Mouse (Mus musculus) liver, postnatal 0 days (tissue): ENCODE results near the gene Nhsl1. TPM values are rescaled to one million over a fixed set of nuclear protein-coding genes. Genes with fewer than 3 reads are reported as not detected.
A peak's percentile ranks its signal among the peaks of the same experiment; 100 is the strongest.

Experiments
- ATAC-seq: fragments of 200-750 bp; cut with Nextera tagmentation; 2 replicates; pipeline ENCODE4 v1.8.0; 2017; ENCODE audit warnings: mild to moderate bottlenecking, moderate library complexity
- DNase-seq: peaks from one replicate; pipeline ENCODE4 v3.0.0-alpha.2; 2016
- H3K27ac ChIP-seq: fragments of 300-500 bp; sonication (generic); 2 replicates; pipeline ENCODE4 v1.5.1; 2014; ENCODE audit warnings: antibody characterized with exemption, moderate library complexity, mild to moderate bottlenecking, low read depth
- H3K27me3 ChIP-seq: fragments of 300-500 bp; sonication (generic); 2 replicates; pipeline ENCODE4 v1.6.1; 2014; ENCODE audit warnings: low read length, control low read depth, mixed read lengths; ENCODE audit not compliant: insufficient read depth
- H3K36me3 ChIP-seq: fragments of 300-500 bp; sonication (generic); replicated peaks from 2 replicates; pipeline ENCODE4 v1.6.1; 2014; ENCODE audit warnings: mild to moderate bottlenecking, control low read depth, low read length, moderate library complexity, mixed read lengths; ENCODE audit not compliant: insufficient read depth
- H3K4me1 ChIP-seq: fragments of 300-500 bp; sonication (generic); 2 replicates; pipeline ENCODE4 v1.6.1; 2014; ENCODE audit warnings: antibody characterized with exemption, mild to moderate bottlenecking, control low read depth; ENCODE audit not compliant: insufficient read depth
- H3K4me2 ChIP-seq: fragments of 300-500 bp; sonication (generic); 2 replicates; pipeline ENCODE4 v1.6.1; 2014; ENCODE audit warnings: low read depth, mild to moderate bottlenecking, low read length, moderate library complexity, mixed read lengths
- H3K4me3 ChIP-seq: fragments of 300-500 bp; sonication (generic); 2 replicates; pipeline ENCODE4 v1.5.1; 2014; ENCODE audit warnings: low read depth, low read length
- H3K9ac ChIP-seq: fragments of 300-500 bp; sonication (generic); replicated peaks from 2 replicates; pipeline ENCODE4 v1.6.1; 2014; ENCODE audit warnings: mild to moderate bottlenecking, moderate library complexity
- H3K9me3 ChIP-seq: fragments of 300-500 bp; sonication (generic); 2 replicates; pipeline ENCODE4 v1.6.1; 2016; ENCODE audit warnings: mild to moderate bottlenecking, control low read depth, low read length, mixed read lengths
- CTCF ChIP-seq: sonication (generic); IDR thresholded peaks from 2 replicates; pipeline ENCODE4 v1.5.1; 2016; ENCODE audit warnings: antibody characterized with exemption, low read depth
- EP300 ChIP-seq: IDR thresholded peaks from 2 replicates; pipeline ENCODE4 v1.6.1; 2016; ENCODE audit warnings: antibody characterized with exemption, low read depth, mild to moderate bottlenecking
- WGBS: fragments of 180-500 bp; shearing (Covaris S2); extraction: QIAGEN DNeasy Blood & Tissue Kit; methylation state at CpG from one replicate; pipeline ENCODE4 v1.1.7; 2014; ENCODE audit not compliant: insufficient replicate concordance; 5-methylcytosine and 5-hydroxymethylcytosine counted together
- polyA plus RNA-seq: library from polyadenylated mRNA; unstranded; fragments of >200 nt; fragmentation: Nextera tagmentation; extraction: Ambion mirVana; gene quantifications from 2 replicates; pipeline ENCODE4 v1.2.1, GENCODE M21; 2015

The Nhsl1 gene
- polyA plus RNA-seq, 1 experiment from 2014 or later: 0.75 TPM

GRCm38 (mm10) chr10:18390004-18390403 lies 71.2 kb downstream of the Nhsl1 start:
- Histone ChIP-seq H3K4me3 (no peak overlapping the region), H3K36me3 (no peaks in the 10 kb centered on the region), H3K9me3 (no peaks in the 10 kb centered on the region), H3K4me1 (no peaks in the 10 kb centered on the region), H3K27me3 (no peaks in the 10 kb centered on the region), H3K9ac (no peak overlapping the region), H3K27ac (no peak overlapping the region), H3K4me2 (no peak overlapping the region)
- ATAC-seq: no peak
- no peak for TF ChIP-seq EP300
- TF ChIP-seq CTCF: no peak
- WGBS: 78% methylated on average over 15 of the region's 15 CpGs
- no peak for DNase-seq

- 37% methylated on average over 5 of the region's 5 CpGs for WGBS
- Histone ChIP-seq H3K27me3 (no peaks in the 10 kb centered on the region), H3K27ac (no peak overlapping the region), H3K4me3 (no peak overlapping the region), H3K4me2 (no peak overlapping the region), H3K4me1 (no peaks in the 10 kb centered on the region), H3K36me3 (no peaks in the 10 kb centered on the region), H3K9ac (no peak overlapping the region), H3K9me3 (no peaks in the 10 kb centered on the region)
- no peak for ATAC-seq
- TF ChIP-seq EP300 (no peak), CTCF (peak; percentile 74)
- peak; percentile 28 for DNase-seq
Measured at GRCm38 (mm10) chr10:18391608-18392007, 72.8 kb downstream of the Nhsl1 start.

- Histone ChIP-seq H3K4me2 (no peak overlapping the region), H3K9ac (no peak overlapping the region), H3K9me3 (no peaks in the 10 kb centered on the region), H3K4me1 (no peaks in the 10 kb centered on the region), H3K4me3 (no peak overlapping the region), H3K27me3 (no peaks in the 10 kb centered on the region), H3K27ac (no peak overlapping the region), H3K36me3 (no peaks in the 10 kb centered on the region)
- DNase-seq (no peak), ATAC-seq (no peak)
- WGBS: 53% methylated on average over 6 of the region's 6 CpGs
- TF ChIP-seq CTCF (no peak), EP300 (no peak)
Measured at GRCm38 (mm10) chr10:18392268-18392667, 73.5 kb downstream of the Nhsl1 start.

- Histone ChIP-seq H3K27ac (no peak overlapping the region), H3K4me2 (no peak overlapping the region), H3K4me1 (no peaks in the 10 kb centered on the region), H3K9me3 (no peaks in the 10 kb centered on the region), H3K4me3 (no peak overlapping the region), H3K27me3 (no peaks in the 10 kb centered on the region), H3K9ac (no peak overlapping the region), H3K36me3 (no peaks in the 10 kb centered on the region)
- DNase-seq (no peak), ATAC-seq (no peak)
- TF ChIP-seq EP300 (no peak), CTCF (peak; percentile 61)
- 46% methylated on average over 3 of the region's 3 CpGs for WGBS
Measured at GRCm38 (mm10) chr10:18393740-18394139, 75.0 kb downstream of the Nhsl1 start.

- DNase-seq (no peak), ATAC-seq (no peak)
- Histone ChIP-seq H3K9ac (no peak overlapping the region), H3K4me2 (no peak overlapping the region), H3K36me3 (no peaks in the 10 kb centered on the region), H3K9me3 (no peaks in the 10 kb centered on the region), H3K4me1 (no peaks in the 10 kb centered on the region), H3K27ac (no peak overlapping the region), H3K27me3 (no peaks in the 10 kb centered on the region), H3K4me3 (no peak overlapping the region)
- 68% methylated on average over 7 of the region's 7 CpGs for WGBS
- TF ChIP-seq CTCF (no peak), EP300 (no peak)
Measured at GRCm38 (mm10) chr10:18394270-18394669, 75.5 kb downstream of the Nhsl1 start.

GRCm38 (mm10) chr10:18400089-18400644 lies 81.4 kb downstream of the Nhsl1 start:
- 63% methylated on average over 7 of the region's 7 CpGs for WGBS
- no peaks in the 10 kb centered on the region for H3K27me3 ChIP-seq

More at GRCm38 (mm10) chr10:18400089-18400644, 81.4 kb downstream of the Nhsl1 start:
- Histone ChIP-seq H3K36me3 (no peaks in the 10 kb centered on the region), H3K9me3 (no peaks in the 10 kb centered on the region), H3K4me1 (0 out of 2 replicates have a peak, but pooled peaks cover 3% of the 10 kb centered on the region), H3K27ac (peak overlapping the region; percentile 45; the same call in 1 of the 2 replicates), H3K4me2 (no peak overlapping the region), H3K4me3 (no peak overlapping the region), H3K9ac (no peak overlapping the region)
- DNase-seq: no peak
- TF ChIP-seq EP300: no peak
- TF ChIP-seq CTCF: no peak
- ATAC-seq: peak; percentile 59
